ENCODE assay signal across 26 mouse cellular contexts in genomic region chr9:20893069-20893468, GRCm38 (mm10). TPM values are rescaled to one million over a fixed set of nuclear protein-coding genes. Genes with fewer than 3 reads are reported as not detected.
DNase-seq lines count a peak whose midpoint lies in the region; ATAC-seq and TF ChIP-seq lines count a peak whose summit lies in the region.
"Had no signal": no experiment of that assay in that cellular context is flagged by ENCODE, and none has a peak within 500 bp of the region (broad histone marks: within the 10 kb centered on the region; RNA-seq: fewer than 3 reads in every experiment).

No protein-coding gene starts in this region.

- no peak overlapping the region for H3K9ac ChIP-seq in limb, embryonic 13.5 days
- H3K9ac ChIP-seq in limb, embryonic 15.5 days = no peak overlapping the region
- H3K9ac ChIP-seq: forebrain, embryonic 12.5 days; forebrain, postnatal 0 days; lung, embryonic 14.5 days; midbrain, embryonic 13.5 days had no signal

- peaks cover 81% of the 10 kb centered on the region for H3K36me3 ChIP-seq in limb, embryonic 13.5 days
- peaks cover 85% of the 10 kb centered on the region for H3K36me3 ChIP-seq in limb, embryonic 10.5 days
- H3K36me3 ChIP-seq in G1E (replicated peaks) = peaks cover 86% of the 10 kb centered on the region
- H3K36me3 ChIP-seq in limb, embryonic 15.5 days = peaks cover 79% of the 10 kb centered on the region

- DNase-seq in limb, embryonic 10.5 days (ENCODE audit: low spot score) = no peak
- DNase-seq in A20 (ENCODE audit: low read depth, low spot score) = peak; percentile 36
- DNase-seq in G1E (ENCODE audit: low spot score) = no peak
- DNase-seq in ovary, adult 18-20 months (ENCODE audit: low spot score) = no peak
- DNase-seq in adrenal gland, adult 18-20 months (ENCODE audit: low spot score in 2 of 2) = no peak
- DNase-seq: adrenal gland, postnatal 14 days; B cell, adult 2 months; cerebellum, adult 11 months; cerebellum, adult 9-10 months; cerebellum, postnatal 36 days; forebrain, postnatal 0 days; gastrocnemius, postnatal 10 days; heart, postnatal 14 days; kidney, adult 9 months; kidney, postnatal 25 days; right cerebral cortex, adult 18-20 months; spleen, adult 18-20 months; thymus, postnatal 25 days had no signal

- H3K4me1 ChIP-seq in limb, embryonic 13.5 days = peaks cover 26% of the 10 kb centered on the region
- peaks cover 31% of the 10 kb centered on the region for H3K4me1 ChIP-seq in limb, embryonic 10.5 days
- peaks cover 82% of the 10 kb centered on the region for H3K4me1 ChIP-seq in G1E (ENCODE audit: insufficient read depth, low read depth, low read length)
- peaks cover 27% of the 10 kb centered on the region for H3K4me1 ChIP-seq in limb, embryonic 15.5 days

- H3K27me3 ChIP-seq in limb, embryonic 13.5 days = no peaks in the 10 kb centered on the region
- H3K27me3 ChIP-seq in limb, embryonic 10.5 days (ENCODE audit: low read depth, poor library complexity, severe bottlenecking) = no peaks in the 10 kb centered on the region
- no peaks in the 10 kb centered on the region for H3K27me3 ChIP-seq in G1E (ENCODE audit: insufficient read depth, low read length)
- no peaks in the 10 kb centered on the region for H3K27me3 ChIP-seq in limb, embryonic 15.5 days
- H3K27me3 ChIP-seq: forebrain, embryonic 12.5 days; midbrain, embryonic 13.5 days; Patski had no signal

- H3K4me2 ChIP-seq in limb, embryonic 13.5 days (replicated peaks) = no peak overlapping the region
- H3K4me2 ChIP-seq in limb, embryonic 15.5 days = no peak overlapping the region
- H3K4me2 ChIP-seq: forebrain, embryonic 12.5 days; lung, embryonic 14.5 days; midbrain, embryonic 13.5 days had no signal

- 59% methylated on average over 5 of the region's 5 CpGs for WGBS in limb, embryonic 13.5 days
- 66% methylated on average over 5 of the region's 5 CpGs for WGBS in limb, embryonic 10.5 days
- 55% methylated on average over 5 of the region's 5 CpGs for WGBS in limb, embryonic 15.5 days

- peak overlapping the region; percentile 15; the same call in 1 of the 2 replicates for H3K27ac ChIP-seq in limb, embryonic 13.5 days
- H3K27ac ChIP-seq in limb, embryonic 10.5 days = no peak overlapping the region
- 0 out of 2 replicates have a peak overlapping the region, but pooled peaks have one; percentile 5 for H3K27ac ChIP-seq in limb, embryonic 15.5 days
- H3K27ac ChIP-seq: forebrain, embryonic 12.5 days; left cerebral cortex, adult 2 months; midbrain, embryonic 13.5 days had no signal

- TF ChIP-seq CTCF in G1E (IDR thresholded peaks at IDR 0.05; ENCODE audit: low read depth, low read length) = no peak

- H3K4me3 ChIP-seq in limb, embryonic 13.5 days = no peak overlapping the region
- H3K4me3 ChIP-seq in limb, embryonic 10.5 days = no peak overlapping the region
- peak overlapping the region; percentile 47 for H3K4me3 ChIP-seq in G1E (ENCODE audit: low read depth, low read length)
- H3K4me3 ChIP-seq in limb, embryonic 15.5 days = no peak overlapping the region
- H3K4me3 ChIP-seq: forebrain, embryonic 12.5 days; left cerebral cortex, adult 2 months; midbrain, embryonic 13.5 days had no signal

- ATAC-seq in limb, embryonic 13.5 days (ENCODE audit: low FRiP score, low read depth) = no peak
- ATAC-seq in G1E (ENCODE audit: extremely low read depth, insufficient number of reproducible peaks, low FRiP score, poor library complexity, severe bottlenecking) = no peak
- ATAC-seq in limb, embryonic 15.5 days (ENCODE audit: insufficient number of reproducible peaks, low FRiP score, low TSS enrichment, low read depth) = no peak
- ATAC-seq: forebrain, postnatal 0 days; hindbrain, embryonic 16.5 days; midbrain, embryonic 13.5 days; Patski had no signal

- no peaks in the 10 kb centered on the region for H3K9me3 ChIP-seq in limb, embryonic 13.5 days
- no peaks in the 10 kb centered on the region for H3K9me3 ChIP-seq in limb, embryonic 10.5 days (replicated peaks)
- no peaks in the 10 kb centered on the region for H3K9me3 ChIP-seq in G1E (replicated peaks)
- no peaks in the 10 kb centered on the region for H3K9me3 ChIP-seq in limb, embryonic 15.5 days
- H3K9me3 ChIP-seq: forebrain, embryonic 12.5 days; midbrain, embryonic 13.5 days had no signal

RNA-seq across cellular contexts. Expression of gene Ppan, which starts 5.1 kb away (rescaled TPM):
- 85.9 and 91.3 TPM in 2 replicates for polyA plus RNA-seq in limb, embryonic 13.5 days (2015; fragmentation: Nextera tagmentation; extraction: Ambion mirVana)
- 103 and 121 TPM in 2 replicates for polyA plus RNA-seq in limb, embryonic 10.5 days (2016; fragmentation: Nextera tagmentation; extraction: Ambion mirVana)
- total RNA-seq in G1E (2014; fragmentation: Nextera tagmentation) = 40.3 and 47.7 TPM in 2 replicates
- total RNA-seq in G1E (2017) = 66.9 and 71.7 TPM in 2 replicates
- 297 and 313 TPM in 2 replicates for polyA plus RNA-seq in G1E (2012)
- polyA plus RNA-seq in limb, embryonic 15.5 days (2015; fragmentation: Nextera tagmentation; extraction: Ambion mirVana) = 86.9 and 88.6 TPM in 2 replicates
- total RNA-seq in adrenal gland, adult 18-20 months (2021) = 10 to 100 TPM; 39.8 to 41.1 TPM

RNA-seq across cellular contexts. Expression of gene Eif3g, which starts 5.4 kb away (rescaled TPM):
- 329 and 337 TPM in 2 replicates for polyA plus RNA-seq in limb, embryonic 13.5 days (2015; fragmentation: Nextera tagmentation; extraction: Ambion mirVana)
- 415 and 453 TPM in 2 replicates for polyA plus RNA-seq in limb, embryonic 10.5 days (2016; fragmentation: Nextera tagmentation; extraction: Ambion mirVana)
- total RNA-seq in G1E (2014; fragmentation: Nextera tagmentation) = 198 and 222 TPM in 2 replicates
- 173 and 175 TPM in 2 replicates for total RNA-seq in G1E (2017)
- polyA plus RNA-seq in G1E (2012) = 475 and 545 TPM in 2 replicates
- polyA plus RNA-seq in limb, embryonic 15.5 days (2015; fragmentation: Nextera tagmentation; extraction: Ambion mirVana) = 303 and 319 TPM in 2 replicates
- total RNA-seq in adrenal gland, adult 18-20 months (2021) = 100 to 1,000 TPM; 156 to 162 TPM

RNA-seq across cellular contexts. Expression of gene Angptl6, which starts 13.5 kb away (rescaled TPM):
- polyA plus RNA-seq in limb, embryonic 13.5 days (2015; fragmentation: Nextera tagmentation; extraction: Ambion mirVana) = 2.9 and 3.3 TPM in 2 replicates
- polyA plus RNA-seq in limb, embryonic 10.5 days (2016; fragmentation: Nextera tagmentation; extraction: Ambion mirVana) = 2.4 and 2.9 TPM in 2 replicates
- total RNA-seq in G1E (2014; fragmentation: Nextera tagmentation) (1.2 and 5.1 TPM in 2 replicates), G1E (2017) (0.66 and 0.93 TPM in 2 replicates)
- polyA plus RNA-seq in G1E (2012) = 2.4 and 3.1 TPM in 2 replicates
- polyA plus RNA-seq in limb, embryonic 15.5 days (2015; fragmentation: Nextera tagmentation; extraction: Ambion mirVana) = 4.6 and 5.0 TPM in 2 replicates
- 1 to 10 TPM; 3.2 to 3.6 TPM for total RNA-seq in adrenal gland, adult 18-20 months (2021)

RNA-seq across cellular contexts. Expression of gene A230050P20Rik, which starts 24.6 kb away (rescaled TPM):
- 4.6 and 5.6 TPM in 2 replicates for polyA plus RNA-seq in limb, embryonic 13.5 days (2015; fragmentation: Nextera tagmentation; extraction: Ambion mirVana)
- 1.7 and 1.8 TPM in 2 replicates for polyA plus RNA-seq in limb, embryonic 10.5 days (2016; fragmentation: Nextera tagmentation; extraction: Ambion mirVana)
- not detected in 2 replicates for total RNA-seq in G1E (2014; fragmentation: Nextera tagmentation)
- 0.05 TPM in 1 of 2 replicates, not detected in the other for total RNA-seq in G1E (2017)
- polyA plus RNA-seq in G1E (2012) = 0.04 and 0.05 TPM in 2 replicates
- 9.5 and 11.8 TPM in 2 replicates for polyA plus RNA-seq in limb, embryonic 15.5 days (2015; fragmentation: Nextera tagmentation; extraction: Ambion mirVana)
- total RNA-seq in adrenal gland, adult 18-20 months (2021) = 10 to 100 TPM; 14.7 to 17.5 TPM
